Mouse (Mus musculus): ENCODE measurements at regions not wholly inside any gene's neighbourhood (a gene's known extent, or its start where the extent isn't known, plus 50 kb on each side); places are given as distances from the start of the nearest gene placed in this dataset.

DNA sequence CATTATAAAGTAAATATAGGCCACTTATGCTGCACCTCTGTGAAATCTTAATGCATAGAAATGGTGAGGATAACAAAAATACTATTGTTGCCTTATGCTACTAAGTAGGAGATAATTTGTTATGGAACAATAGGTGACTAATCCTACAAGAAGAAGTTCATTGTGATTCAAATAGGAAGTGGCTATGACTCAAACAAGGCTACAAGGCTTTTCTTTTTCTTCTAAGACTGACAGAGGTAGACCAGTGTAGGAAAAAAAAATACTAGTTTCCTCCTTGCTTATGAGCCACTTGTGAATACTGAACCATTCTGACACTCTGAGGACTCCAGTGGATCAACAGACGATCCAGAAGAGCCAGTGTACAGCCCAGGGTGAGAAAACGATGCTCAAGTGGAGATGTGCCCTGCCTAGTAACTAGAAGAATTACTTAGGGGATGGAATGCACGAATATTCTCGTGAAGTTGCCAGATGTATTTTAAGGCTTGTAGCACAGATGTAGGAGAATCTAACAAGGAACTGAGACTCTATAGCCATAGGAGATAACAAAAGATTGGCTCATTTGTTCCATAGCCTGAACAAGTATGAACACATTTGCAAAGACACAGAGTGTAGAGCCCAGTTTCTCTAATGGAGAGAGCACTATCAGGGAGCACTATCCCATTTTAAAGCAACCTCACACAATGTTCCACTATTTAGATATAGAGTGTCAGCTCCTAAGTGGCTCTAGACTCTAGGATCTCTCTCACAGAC lies 60.3 kb downstream of the Fzd1 start:
- H3K27ac ChIP-seq = no peak overlapping the region
- no peaks in the 10 kb centered on the region for H3K4me1 ChIP-seq
- no peak overlapping the region for H3K4me3 ChIP-seq
- no peaks in the 10 kb centered on the region for H3K36me3 ChIP-seq
- WGBS = 72% methylated on average over 4 of the region's 4 CpGs
- no peaks in the 10 kb centered on the region for H3K9me3 ChIP-seq
- H3K27me3 ChIP-seq = no peaks in the 10 kb centered on the region
- H3K9ac ChIP-seq = no peak overlapping the region
- H3K4me2 ChIP-seq = no peak overlapping the region
- ATAC-seq (ENCODE audit: insufficient number of reproducible peaks, insufficient read depth, low FRiP score, low TSS enrichment, low read depth) = no peak

DNA sequence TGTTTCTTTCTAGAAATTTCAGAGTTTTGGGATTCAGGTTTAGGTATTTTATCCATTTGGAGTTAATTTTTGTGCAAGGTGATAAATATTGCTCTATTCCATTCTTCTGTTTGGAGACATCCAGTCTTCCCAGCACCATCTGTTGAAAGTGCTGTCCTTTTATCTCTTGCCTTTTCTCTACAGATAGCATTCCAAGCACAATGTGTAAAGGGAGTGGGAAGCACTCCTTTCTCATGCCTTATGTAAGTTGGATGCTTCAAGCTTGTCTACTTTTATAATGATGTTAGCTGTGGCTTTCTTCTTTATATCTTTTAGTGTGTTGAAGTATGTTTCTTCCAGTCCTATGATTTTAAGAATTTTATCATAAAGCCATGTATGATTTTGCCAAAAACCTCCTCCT lies 61.1 kb downstream of the Fzd1 start:
- no peak overlapping the region for H3K9ac ChIP-seq
- no peaks in the 10 kb centered on the region for H3K9me3 ChIP-seq
- no peak overlapping the region for H3K4me2 ChIP-seq
- no peak overlapping the region for H3K4me3 ChIP-seq
- no peaks in the 10 kb centered on the region for H3K36me3 ChIP-seq
- no peak for ATAC-seq (ENCODE audit: insufficient number of reproducible peaks, insufficient read depth, low FRiP score, low TSS enrichment, low read depth)
- no peak overlapping the region for H3K27ac ChIP-seq
- H3K4me1 ChIP-seq = no peaks in the 10 kb centered on the region
- no peaks in the 10 kb centered on the region for H3K27me3 ChIP-seq

DNA sequence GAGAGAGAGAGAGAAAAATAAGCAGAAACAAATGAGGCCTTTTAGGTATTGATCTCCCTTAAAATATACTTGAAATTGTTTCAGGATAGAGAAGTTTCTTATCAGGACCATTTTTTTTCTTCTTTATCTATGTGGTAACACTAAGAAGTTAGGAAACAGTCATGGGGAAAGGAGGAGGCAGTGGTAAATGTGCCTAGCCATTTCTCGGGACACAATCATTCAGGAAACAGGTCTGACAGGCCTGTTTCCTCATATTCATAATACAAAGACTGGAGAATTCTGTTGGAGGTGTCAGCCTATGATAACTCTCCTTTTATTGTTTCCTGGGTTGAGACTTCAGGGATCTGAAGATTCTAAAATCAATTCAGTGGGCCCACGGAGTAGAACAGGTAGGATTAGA lies 68.7 kb downstream of the Fzd1 start:
- no peak overlapping the region for H3K4me3 ChIP-seq
- peaks cover 4% of the 10 kb centered on the region; the same call in 1 of the 2 replicates for H3K4me1 ChIP-seq
- 68% methylated on average over 2 of the region's 2 CpGs for WGBS
- no peak overlapping the region for H3K27ac ChIP-seq
- H3K9ac ChIP-seq = no peak overlapping the region
- H3K4me2 ChIP-seq = no peak overlapping the region
- no peaks in the 10 kb centered on the region for H3K27me3 ChIP-seq
- H3K36me3 ChIP-seq = no peaks in the 10 kb centered on the region
- ATAC-seq (ENCODE audit: insufficient number of reproducible peaks, insufficient read depth, low FRiP score, low TSS enrichment, low read depth) = no peak
- no peaks in the 10 kb centered on the region for H3K9me3 ChIP-seq

DNA sequence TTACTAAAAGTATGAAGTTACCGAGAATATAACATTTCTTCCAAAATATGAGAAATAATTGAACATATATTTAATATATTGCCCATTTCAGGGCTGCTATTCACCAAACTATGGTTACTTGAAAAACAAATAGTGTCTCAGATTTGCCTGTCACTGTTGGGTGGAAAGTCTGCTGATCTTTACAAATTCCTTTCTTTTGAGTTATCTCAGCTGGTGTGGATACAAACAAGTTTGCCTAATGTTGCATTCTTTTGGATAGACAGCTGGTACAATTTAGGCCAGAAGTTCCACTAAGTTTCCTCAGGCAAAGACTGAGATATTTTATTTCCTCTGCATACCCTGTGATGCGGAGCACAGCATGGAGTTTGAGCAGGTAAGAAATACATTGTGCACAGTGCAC lies 82.5 kb downstream of the Fzd1 start:
- no peaks in the 10 kb centered on the region for H3K36me3 ChIP-seq
- no peak overlapping the region for H3K9ac ChIP-seq
- no peaks in the 10 kb centered on the region for H3K4me1 ChIP-seq
- H3K27me3 ChIP-seq = no peaks in the 10 kb centered on the region
- H3K27ac ChIP-seq = no peak overlapping the region
- no peak overlapping the region for H3K4me3 ChIP-seq
- H3K9me3 ChIP-seq = no peaks in the 10 kb centered on the region
- 70% methylated on average over 2 of the region's 2 CpGs for WGBS
- H3K4me2 ChIP-seq = no peak overlapping the region
- ATAC-seq (ENCODE audit: insufficient number of reproducible peaks, insufficient read depth, low FRiP score, low TSS enrichment, low read depth) = no peak

DNA sequence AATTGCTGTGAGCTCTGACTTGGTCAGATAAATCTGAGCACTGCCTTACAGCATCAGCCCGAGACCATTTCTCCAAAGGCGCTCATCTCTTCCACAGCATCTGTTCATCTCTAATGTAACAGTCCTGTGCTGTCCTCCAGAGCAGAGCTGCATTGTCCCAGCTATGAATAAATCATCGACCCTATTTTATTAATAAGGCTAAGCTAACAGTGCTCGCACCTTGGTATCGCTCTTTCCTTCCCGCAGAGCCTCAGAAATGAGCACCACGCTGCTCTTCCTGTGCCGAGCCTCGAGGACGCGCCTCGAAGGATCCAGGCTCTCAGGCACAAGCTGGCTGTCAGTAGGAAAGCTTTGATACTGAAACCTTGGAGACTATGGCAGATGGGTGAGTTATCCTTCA lies 91.5 kb downstream of the Fzd1 start:
- no peak overlapping the region for H3K27ac ChIP-seq
- no peaks in the 10 kb centered on the region for H3K36me3 ChIP-seq
- no peaks in the 10 kb centered on the region for H3K27me3 ChIP-seq
- no peak for ATAC-seq (ENCODE audit: insufficient number of reproducible peaks, insufficient read depth, low FRiP score, low TSS enrichment, low read depth)
- no peaks in the 10 kb centered on the region for H3K9me3 ChIP-seq
- 79% methylated on average over 12 of the region's 12 CpGs for WGBS
- H3K4me1 ChIP-seq = peaks cover 18% of the 10 kb centered on the region
- no peak overlapping the region for H3K4me2 ChIP-seq
- H3K9ac ChIP-seq = no peak overlapping the region
- no peak overlapping the region for H3K4me3 ChIP-seq

DNA sequence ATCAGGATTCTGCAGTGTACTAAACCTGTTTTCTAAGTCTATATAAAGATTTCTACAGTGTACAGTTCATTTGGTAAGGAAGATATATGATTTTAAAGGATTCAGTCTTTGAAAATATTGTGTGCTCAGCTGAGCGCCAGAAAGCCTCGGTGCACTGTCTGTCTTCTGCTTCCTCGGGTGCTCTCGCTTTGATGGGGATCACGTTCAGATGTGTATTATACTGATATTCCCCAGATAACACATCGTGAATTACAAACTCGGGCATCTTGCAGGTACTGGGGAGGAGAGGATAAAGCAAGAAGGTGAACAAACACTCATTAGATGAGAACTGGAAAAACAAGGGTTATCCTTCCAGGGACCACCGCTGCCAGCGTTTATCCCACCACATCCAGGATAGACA lies 91.9 kb downstream of the Fzd1 start:
- Histone ChIP-seq H3K4me1 (peaks cover 20% of the 10 kb centered on the region), H3K27me3 (0 out of 2 replicates have a peak, but pooled peaks cover under 1% of the 10 kb centered on the region), H3K4me2 (no peak overlapping the region), H3K27ac (no peak overlapping the region), H3K4me3 (no peak overlapping the region), H3K9ac (no peak overlapping the region), H3K9me3 (no peaks in the 10 kb centered on the region), H3K36me3 (no peaks in the 10 kb centered on the region)
- 72% methylated on average over 9 of the region's 9 CpGs for WGBS
- no peak for ATAC-seq (ENCODE audit: insufficient number of reproducible peaks, insufficient read depth, low FRiP score, low TSS enrichment, low read depth)

DNA sequence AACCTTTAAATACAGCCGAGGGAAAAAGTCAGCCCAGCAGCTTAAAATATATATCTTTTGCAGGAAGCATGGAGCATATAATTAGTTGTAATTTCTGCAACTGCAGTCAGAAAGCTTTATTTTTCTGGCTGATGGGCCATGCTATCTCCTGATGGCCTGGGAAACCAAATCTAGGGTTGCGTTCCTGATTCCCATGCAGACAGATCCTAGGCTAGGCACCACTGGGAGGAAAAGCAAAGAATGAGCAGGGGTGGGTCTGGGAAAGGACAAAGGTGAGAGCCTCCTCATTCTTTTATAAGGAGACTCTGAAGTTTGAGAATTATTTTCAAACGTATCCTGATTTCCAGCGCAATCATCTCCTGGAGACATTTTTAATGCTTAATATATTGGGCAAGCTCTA lies 92.9 kb downstream of the Fzd1 start:
- 57% methylated on average over 4 of the region's 4 CpGs for WGBS

DNA sequence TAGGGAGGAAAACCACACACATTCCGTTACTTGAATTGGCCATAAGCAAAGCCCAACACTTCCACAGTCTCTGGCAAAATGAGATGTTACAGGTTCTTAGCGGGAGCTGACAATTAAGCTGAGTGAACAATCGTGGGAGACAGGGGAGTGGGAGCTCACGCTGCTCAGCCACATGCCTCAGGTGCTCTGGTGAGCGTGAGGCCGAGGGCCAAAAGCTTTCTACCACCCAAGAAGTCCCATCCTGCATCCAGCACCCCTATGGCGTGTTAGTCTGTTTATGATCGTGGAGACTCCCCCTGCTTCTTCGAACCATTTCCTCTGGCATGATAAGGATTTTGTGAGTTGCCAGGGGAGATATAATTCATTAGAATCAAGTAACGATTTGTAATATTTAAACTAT lies 93.3 kb downstream of the Fzd1 start:
- no peak overlapping the region for H3K4me3 ChIP-seq
- ATAC-seq (ENCODE audit: insufficient number of reproducible peaks, insufficient read depth, low FRiP score, low TSS enrichment, low read depth) = no peak
- peaks cover 20% of the 10 kb centered on the region for H3K4me1 ChIP-seq
- no peak overlapping the region for H3K4me2 ChIP-seq
- no peak overlapping the region for H3K9ac ChIP-seq
- no peaks in the 10 kb centered on the region for H3K9me3 ChIP-seq
- H3K27ac ChIP-seq = no peak overlapping the region
- 67% methylated on average over 10 of the region's 10 CpGs for WGBS
- no peaks in the 10 kb centered on the region for H3K36me3 ChIP-seq
- 0 out of 2 replicates have a peak, but pooled peaks cover 3% of the 10 kb centered on the region for H3K27me3 ChIP-seq

More for the DNA sequence above, 92.9 kb downstream of the Fzd1 start:
- Histone ChIP-seq H3K9me3 (no peaks in the 10 kb centered on the region), H3K4me3 (no peak overlapping the region), H3K4me1 (peaks cover 20% of the 10 kb centered on the region), H3K27me3 (0 out of 2 replicates have a peak, but pooled peaks cover 3% of the 10 kb centered on the region), H3K36me3 (no peaks in the 10 kb centered on the region), H3K4me2 (no peak overlapping the region), H3K27ac (no peak overlapping the region), H3K9ac (no peak overlapping the region)
- ATAC-seq (ENCODE audit: insufficient number of reproducible peaks, insufficient read depth, low FRiP score, low TSS enrichment, low read depth) = no peak

DNA sequence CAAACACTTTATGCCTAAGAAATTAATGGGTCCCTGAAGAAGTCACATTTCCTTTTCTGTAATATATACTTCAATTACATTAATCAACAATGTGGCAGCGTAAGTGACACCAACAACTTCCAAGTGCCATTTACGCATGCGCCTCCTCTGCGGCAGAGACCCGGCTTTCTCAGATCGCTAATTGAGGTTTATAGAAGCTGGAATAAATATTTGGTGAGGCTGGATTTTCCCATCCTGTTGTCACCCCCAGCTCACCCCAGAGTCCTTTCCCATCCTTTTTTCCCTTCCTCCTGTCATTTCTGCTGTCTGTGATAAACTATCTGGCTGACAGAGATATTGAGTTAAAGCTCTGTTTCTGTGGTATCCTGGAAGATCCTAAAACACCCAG lies 95.6 kb downstream of the Fzd1 start:
- no peak overlapping the region for H3K4me3 ChIP-seq
- H3K27ac ChIP-seq = no peak overlapping the region
- peaks cover 20% of the 10 kb centered on the region for H3K4me1 ChIP-seq
- H3K9ac ChIP-seq = no peak overlapping the region
- no peak for ATAC-seq (ENCODE audit: insufficient number of reproducible peaks, insufficient read depth, low FRiP score, low TSS enrichment, low read depth)
- 59% methylated on average over 6 of the region's 6 CpGs for WGBS
- no peak overlapping the region for H3K4me2 ChIP-seq
- H3K27me3 ChIP-seq = 0 out of 2 replicates have a peak, but pooled peaks cover 3% of the 10 kb centered on the region
- no peaks in the 10 kb centered on the region for H3K9me3 ChIP-seq
- no peaks in the 10 kb centered on the region for H3K36me3 ChIP-seq

DNA sequence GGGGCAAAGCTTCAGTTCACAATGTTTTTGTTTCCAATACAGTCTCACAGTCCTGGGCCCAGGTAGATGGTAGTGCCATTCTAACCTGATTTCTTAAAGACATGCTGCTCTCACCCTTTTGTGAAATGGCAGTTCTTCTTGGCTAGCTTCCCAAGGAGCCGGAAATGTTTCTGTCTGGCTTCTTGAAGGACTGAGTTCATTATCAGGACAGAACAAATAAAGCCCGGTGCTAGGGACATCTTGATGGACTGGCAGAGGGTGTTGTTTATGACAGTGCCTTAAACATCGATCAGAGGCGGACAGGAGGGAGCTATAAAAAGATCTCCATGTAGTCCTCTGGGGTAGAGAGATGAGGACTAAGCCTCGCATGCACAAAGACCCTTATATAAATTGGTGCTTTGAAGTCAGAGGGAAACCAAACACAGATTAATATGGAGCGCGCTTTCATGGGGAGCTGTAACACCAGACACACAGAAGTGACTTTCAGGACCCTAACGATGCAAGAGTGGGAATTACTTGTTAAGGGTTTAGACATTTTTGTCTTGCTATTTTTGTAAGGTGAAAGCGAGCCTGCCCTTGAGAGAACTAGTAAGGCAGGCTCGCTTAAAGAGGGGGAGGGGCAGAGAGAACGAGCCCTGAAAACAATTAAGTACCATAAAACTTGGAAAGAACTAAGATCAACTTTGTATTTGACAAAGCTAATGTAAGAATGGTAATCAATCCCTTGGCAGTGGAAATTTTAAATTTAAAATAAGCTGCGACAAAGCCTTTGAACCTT lies 96.2 kb downstream of the Fzd1 start:
- ATAC-seq (ENCODE audit: insufficient number of reproducible peaks, insufficient read depth, low FRiP score, low TSS enrichment, low read depth) = no peak
- Histone ChIP-seq H3K27me3 (0 out of 2 replicates have a peak, but pooled peaks cover 3% of the 10 kb centered on the region), H3K4me1 (peaks cover 20% of the 10 kb centered on the region), H3K4me2 (no peak overlapping the region), H3K9me3 (no peaks in the 10 kb centered on the region), H3K27ac (no peak overlapping the region), H3K9ac (no peak overlapping the region), H3K36me3 (no peaks in the 10 kb centered on the region), H3K4me3 (no peak overlapping the region)
- WGBS = 44% methylated on average over 12 of the region's 12 CpGs

DNA sequence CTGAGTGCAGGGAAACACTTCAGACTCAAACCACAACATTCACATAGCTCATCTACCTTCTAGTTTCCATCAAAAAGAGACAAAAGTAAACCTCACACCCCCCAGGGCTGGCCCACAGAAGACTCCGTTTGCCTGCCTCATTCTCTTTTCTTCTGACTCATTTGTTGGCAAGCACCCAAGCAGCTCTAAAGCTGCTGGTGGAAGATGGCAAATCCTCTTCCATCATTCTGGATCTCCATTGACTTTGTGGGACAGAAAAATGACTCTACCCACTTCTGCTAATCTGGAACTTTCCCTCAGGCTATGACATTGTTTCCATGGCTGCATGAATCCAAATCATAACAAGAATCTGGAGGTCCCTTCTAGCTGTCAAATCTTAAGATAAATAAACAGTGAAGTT lies 99.9 kb downstream of the Fzd1 start:
- ATAC-seq (ENCODE audit: insufficient number of reproducible peaks, insufficient read depth, low FRiP score, low TSS enrichment, low read depth) = no peak
- Histone ChIP-seq H3K9ac (no peak overlapping the region), H3K27ac (no peak overlapping the region), H3K9me3 (no peaks in the 10 kb centered on the region), H3K4me1 (peaks cover 12% of the 10 kb centered on the region; the same call in 1 of the 2 replicates), H3K4me2 (no peak overlapping the region), H3K36me3 (no peaks in the 10 kb centered on the region), H3K27me3 (0 out of 2 replicates have a peak, but pooled peaks cover 3% of the 10 kb centered on the region), H3K4me3 (no peak overlapping the region)
- 38% methylated on average over 1 of the region's 1 CpGs for WGBS

DNA sequence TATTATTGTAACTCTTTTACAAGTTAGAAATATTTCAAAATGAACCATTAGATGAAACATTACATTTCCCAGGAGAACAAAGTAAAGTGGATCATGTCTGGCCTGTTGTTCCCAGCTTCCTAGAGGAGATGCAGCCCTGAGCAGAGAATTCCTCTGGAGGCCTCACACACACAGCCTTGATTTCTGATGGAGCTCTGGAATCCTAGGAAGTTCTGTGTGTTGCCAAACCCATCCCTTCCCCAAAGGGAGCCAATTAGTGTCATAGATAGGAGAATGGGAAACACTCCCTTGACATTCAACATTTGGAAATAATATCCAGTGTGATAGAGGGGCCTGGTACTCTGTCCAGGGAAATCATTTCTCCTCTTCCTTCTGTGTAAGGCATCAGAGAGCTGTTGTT lies 103.6 kb downstream of the Fzd1 start:
- no peak for ATAC-seq (ENCODE audit: insufficient number of reproducible peaks, insufficient read depth, low FRiP score, low TSS enrichment, low read depth)
- Histone ChIP-seq H3K27me3 (no peaks in the 10 kb centered on the region), H3K4me3 (no peak overlapping the region), H3K36me3 (no peaks in the 10 kb centered on the region), H3K4me1 (peaks cover 22% of the 10 kb centered on the region), H3K9ac (no peak overlapping the region), H3K4me2 (no peak overlapping the region), H3K27ac (no peak overlapping the region), H3K9me3 (no peaks in the 10 kb centered on the region)
